Comparison of ENCODE assay signal across 23 mouse cellular contexts in the genomic region with DNA sequence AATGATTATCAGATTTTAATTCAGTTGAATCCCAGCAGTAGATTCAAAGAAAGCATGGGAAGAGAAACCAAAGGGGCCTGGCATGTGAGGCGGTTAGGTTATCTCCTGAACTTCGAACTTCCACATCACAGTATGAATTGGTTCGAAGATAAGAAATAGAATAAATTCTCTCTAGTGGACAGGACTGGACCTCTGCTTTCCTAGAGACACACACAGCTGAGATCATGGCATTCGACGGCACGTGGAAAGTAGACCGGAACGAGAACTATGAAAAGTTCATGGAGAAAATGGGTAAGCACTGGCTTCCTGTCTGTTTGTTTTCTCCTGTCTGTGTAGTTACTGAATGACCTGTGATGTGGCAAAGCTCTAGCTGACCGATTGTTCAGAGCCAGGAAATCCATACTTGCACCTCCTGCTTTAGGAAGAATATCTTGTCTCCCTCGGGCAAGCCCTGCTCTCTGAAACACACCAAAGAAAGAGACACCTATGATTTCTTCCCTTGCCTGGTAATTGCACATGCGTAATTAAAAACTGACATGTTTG. TPM values are rescaled to one million over a fixed set of nuclear protein-coding genes. Genes with fewer than 3 reads are reported as not detected.
"Had no signal": no experiment of that assay in that cellular context is flagged by ENCODE, and none has a peak within 500 bp of the region (broad histone marks: within the 10 kb centered on the region; RNA-seq: fewer than 3 reads in every experiment).

No protein-coding gene starts in this region.

- DNase-seq: kidney, adult 18-20 months; kidney, adult 9 months; kidney, postnatal 14 days; kidney, postnatal 4 days; liver, embryonic 13.5 days; lung, embryonic 14.5 days; right cerebral cortex, adult 18-20 months; right cerebral cortex, postnatal 14 days; right cerebral cortex, postnatal 4 days; thymus, adult 2 months; thymus, postnatal 14 days; thymus, postnatal 4 days had no signal

- H3K4me2 ChIP-seq: limb, embryonic 13.5 days; liver, embryonic 13.5 days; lung, embryonic 14.5 days; midbrain, embryonic 12.5 days; midbrain, embryonic 15.5 days; neural tube, embryonic 12.5 days; neural tube, embryonic 15.5 days had no signal

- H3K27ac ChIP-seq: limb, embryonic 10.5 days; limb, embryonic 13.5 days; liver, embryonic 13.5 days; macrophage; midbrain, embryonic 12.5 days; midbrain, embryonic 15.5 days; neural tube, embryonic 12.5 days; neural tube, embryonic 15.5 days had no signal

- H3K9ac ChIP-seq: limb, embryonic 13.5 days; liver, embryonic 13.5 days; lung, embryonic 14.5 days; midbrain, embryonic 12.5 days; midbrain, embryonic 15.5 days; neural tube, embryonic 12.5 days; neural tube, embryonic 15.5 days had no signal

- H3K4me1 ChIP-seq: limb, embryonic 10.5 days; limb, embryonic 13.5 days; liver, embryonic 13.5 days; midbrain, embryonic 12.5 days; midbrain, embryonic 15.5 days; neural tube, embryonic 12.5 days; neural tube, embryonic 15.5 days had no signal

- H3K9me3 ChIP-seq: limb, embryonic 10.5 days; limb, embryonic 13.5 days; liver, embryonic 13.5 days; midbrain, embryonic 12.5 days; midbrain, embryonic 15.5 days; neural tube, embryonic 12.5 days; neural tube, embryonic 15.5 days had no signal

- H3K27me3 ChIP-seq: limb, embryonic 13.5 days; liver, embryonic 13.5 days; midbrain, embryonic 12.5 days; midbrain, embryonic 15.5 days; neural tube, embryonic 12.5 days; neural tube, embryonic 15.5 days had no signal

- H3K4me3 ChIP-seq: limb, embryonic 10.5 days; limb, embryonic 13.5 days; liver, embryonic 13.5 days; midbrain, embryonic 12.5 days; midbrain, embryonic 15.5 days; neural tube, embryonic 12.5 days; neural tube, embryonic 15.5 days had no signal

- H3K36me3 ChIP-seq: limb, embryonic 10.5 days; limb, embryonic 13.5 days; liver, embryonic 13.5 days; midbrain, embryonic 12.5 days; midbrain, embryonic 15.5 days; neural tube, embryonic 12.5 days; neural tube, embryonic 15.5 days had no signal

- ATAC-seq: lung, postnatal 0 days; midbrain, embryonic 15.5 days had no signal

RNA-seq across cellular contexts. Expression of a gene that starts 0.4 kb away (rescaled TPM):
- polyA plus RNA-seq: limb, embryonic 10.5 days; lung, embryonic 14.5 days; macrophage; midbrain, embryonic 12.5 days; neural tube, embryonic 12.5 days; neural tube, embryonic 15.5 days; spleen, adult 2 months had no signal

RNA-seq across cellular contexts. Expression of a gene that starts 23.9 kb away (rescaled TPM):
- polyA plus RNA-seq: kidney, embryonic 16.5 days; limb, embryonic 10.5 days; limb, embryonic 13.5 days; liver, embryonic 13.5 days; lung, embryonic 14.5 days; lung, postnatal 0 days; macrophage; midbrain, embryonic 12.5 days; midbrain, embryonic 15.5 days; neural tube, embryonic 12.5 days; neural tube, embryonic 15.5 days; spleen, adult 2 months; stomach, embryonic 16.5 days; thymus, adult 2 months had no signal
